Mouse (Mus musculus) liver, embryonic 12.5 days (tissue): ENCODE data around the gene AC109138.7. TPM values are rescaled to one million over a fixed set of nuclear protein-coding genes. Genes with fewer than 3 reads are reported as not detected.

ENCODE experiments used
- ATAC-seq: fragments of 200-750 bp; cut with Nextera tagmentation; 2 replicates; pipeline ENCODE4 v1.8.0; 2017; ENCODE audit warnings: moderate number of reproducible peaks, mild to moderate bottlenecking, moderate library complexity
- H3K27ac ChIP-seq: fragments of 300-500 bp; sonication (generic); 2 replicates; pipeline ENCODE4 v1.5.1; 2016; ENCODE audit warnings: mild to moderate bottlenecking
- H3K27me3 ChIP-seq: fragments of 300-500 bp; sonication (generic); replicated peaks from 2 replicates; pipeline ENCODE4 v1.6.1; 2016; ENCODE audit warnings: mild to moderate bottlenecking, moderate library complexity
- H3K36me3 ChIP-seq: fragments of 300-500 bp; sonication (generic); 2 replicates; pipeline ENCODE4 v1.6.1; 2016; ENCODE audit warnings: mild to moderate bottlenecking, moderate library complexity
- H3K4me1 ChIP-seq: fragments of 300-500 bp; sonication (generic); 2 replicates; pipeline ENCODE4 v1.6.1; 2016
- H3K4me2 ChIP-seq: fragments of 300-500 bp; sonication (generic); 2 replicates; pipeline ENCODE4 v1.6.1; 2016; ENCODE audit warnings: mild to moderate bottlenecking, moderate library complexity
- H3K4me3 ChIP-seq: fragments of 300-500 bp; sonication (generic); 2 replicates; pipeline ENCODE4 v1.5.1; 2016; ENCODE audit warnings: mild to moderate bottlenecking, moderate library complexity
- H3K9ac ChIP-seq: fragments of 300-500 bp; sonication (generic); 2 replicates; pipeline ENCODE4 v1.6.1; 2016; ENCODE audit warnings: mild to moderate bottlenecking, moderate library complexity
- H3K9me3 ChIP-seq: fragments of 300-500 bp; sonication (generic); replicated peaks from 2 replicates; pipeline ENCODE4 v1.6.1; 2016; ENCODE audit warnings: mild to moderate bottlenecking, moderate library complexity
- WGBS: fragments of 180-500 bp; shearing (Covaris S2); methylation state at CpG from one replicate; pipeline ENCODE4 v1.1.7; 2016; ENCODE audit not compliant: insufficient replicate concordance; 5-methylcytosine and 5-hydroxymethylcytosine counted together
- polyA plus RNA-seq: library from polyadenylated mRNA; unstranded; fragments of >200 nt; fragmentation: Nextera tagmentation; extraction: Ambion mirVana; gene quantifications from 2 replicates; pipeline ENCODE4 v1.2.1, GENCODE M21; 2016

Gene AC109138.7
- polyA plus RNA-seq, result not detected in 2 replicates

DNA sequence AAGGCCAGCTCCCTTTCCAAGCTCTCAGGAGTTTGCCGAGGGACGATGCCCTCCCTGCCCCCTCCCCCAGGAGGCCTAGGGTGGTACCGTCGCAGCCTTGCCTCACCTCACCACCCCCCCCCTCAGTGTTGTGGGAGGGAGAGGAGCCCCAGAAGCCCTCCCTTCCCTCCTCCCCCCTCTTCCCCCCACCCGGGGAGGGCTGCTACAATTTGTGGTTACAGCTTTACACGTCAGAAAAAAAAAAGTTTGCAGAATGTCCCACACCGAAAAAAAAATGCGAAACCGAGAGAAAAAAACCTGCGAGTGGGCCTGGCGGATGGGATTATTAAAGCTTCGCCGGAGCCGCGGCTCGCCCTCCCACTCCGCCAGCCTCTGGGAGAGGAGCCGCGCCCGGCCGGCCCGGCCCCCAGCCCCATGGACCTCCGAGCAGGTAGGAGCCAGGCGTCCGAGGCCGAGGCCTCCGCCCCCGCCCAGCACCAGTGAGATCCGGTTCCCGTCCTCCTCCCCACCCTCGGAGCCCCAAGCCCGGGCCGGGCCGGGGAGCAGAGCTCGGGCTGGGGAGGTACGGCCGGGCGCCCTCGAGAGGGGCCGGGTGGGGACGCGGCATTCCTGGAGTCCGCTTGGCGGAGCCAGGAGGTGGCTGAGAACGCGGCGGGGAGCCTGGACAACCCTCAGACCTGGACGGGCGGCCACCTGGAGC, at the start of gene AC109138.7, which contains the start of gene Clcf1:
TSS of gene AC109138.7 (plus strand) at position 287 of the 700 bp plus-strand sequence.
TSS of gene Clcf1 (plus strand) at position 168 of the 700 bp plus-strand sequence.
- 4% methylated on average over 49 of the region's 49 CpGs for WGBS

DNA sequence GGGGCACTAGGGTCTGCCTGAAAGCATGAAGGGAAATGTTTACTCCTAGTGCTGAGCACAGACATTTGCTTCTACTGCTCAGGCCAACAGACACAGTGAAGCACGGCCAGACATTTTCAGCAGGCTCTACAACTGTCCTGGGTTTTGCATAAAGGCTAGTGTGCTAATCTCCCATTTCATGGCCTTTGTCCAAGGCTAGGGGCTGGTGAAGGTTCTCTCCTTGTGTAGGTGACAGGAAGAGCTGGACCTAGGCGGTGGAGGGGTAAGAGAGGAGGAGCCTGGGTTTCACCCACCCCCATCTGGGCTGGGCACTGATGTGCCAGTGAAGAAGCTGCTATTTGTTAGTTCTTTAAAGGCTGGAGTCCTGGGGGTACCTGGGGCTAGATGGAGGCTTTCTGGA, 49.4 kb upstream of the AC109138.7 start:
- 67% methylated on average over 2 of the region's 2 CpGs for WGBS
- H3K27ac ChIP-seq, result peak overlapping the region; percentile 63; the same call in 1 of the 2 replicates
- peaks cover 60% of the 10 kb centered on the region for H3K4me1 ChIP-seq
- no peak overlapping the region for H3K4me3 ChIP-seq
- no peak for ATAC-seq
- H3K4me2 ChIP-seq, result no peak overlapping the region
- 0 out of 2 replicates have a peak overlapping the region, but pooled peaks have one; percentile 32 for H3K9ac ChIP-seq
- no peaks in the 10 kb centered on the region for H3K27me3 ChIP-seq
- H3K36me3 ChIP-seq, result peaks cover 20% of the 10 kb centered on the region
- H3K9me3 ChIP-seq, result no peaks in the 10 kb centered on the region

More for the DNA sequence above, at the start of gene AC109138.7, which contains the start of gene Clcf1:
- Histone ChIP-seq H3K36me3 (no peaks in the 10 kb centered on the region), H3K4me3 (peak within 1 kb of the TSS; percentile 57), H3K9me3 (no peaks in the 10 kb centered on the region), H3K9ac (peak within 1 kb of the TSS; percentile 67), H3K27me3 (peaks cover 97% of the 10 kb centered on the region), H3K4me1 (peaks cover 44% of the 10 kb centered on the region), H3K4me2 (peak within 1 kb of the TSS; percentile 77), H3K27ac (peak within 1 kb of the TSS; percentile 57)
- ATAC-seq, result peak; percentile 16; the same call in 1 of the 2 replicates

GRCm38 (mm10) chr19:4166678-4167476, 47.3 kb upstream of the AC109138.7 start:
- no peak overlapping the region for H3K4me3 ChIP-seq
- peak overlapping the region; percentile 12; the same call in 1 of the 2 replicates for H3K9ac ChIP-seq
- peaks cover 76% of the 10 kb centered on the region for H3K4me1 ChIP-seq
- no peaks in the 10 kb centered on the region for H3K9me3 ChIP-seq
- H3K36me3 ChIP-seq, result peaks cover 2% of the 10 kb centered on the region
- ATAC-seq, result no peak
- H3K4me2 ChIP-seq, result no peak overlapping the region; the same call in 1 of the 2 replicates
- no peaks in the 10 kb centered on the region; the same call in 1 of the 2 replicates for H3K27me3 ChIP-seq
- H3K27ac ChIP-seq, result no peak overlapping the region
- 68% methylated on average over 9 of the region's 9 CpGs for WGBS

- H3K27me3 ChIP-seq, result peaks cover 6% of the 10 kb centered on the region; the same call in 1 of the 2 replicates
- ATAC-seq, result peak; percentile 94
- peaks cover 61% of the 10 kb centered on the region for H3K4me1 ChIP-seq
- no peaks in the 10 kb centered on the region for H3K9me3 ChIP-seq
- peak overlapping the region; percentile 81 for H3K27ac ChIP-seq
- peak overlapping the region; percentile 82 for H3K9ac ChIP-seq
- H3K4me3 ChIP-seq, result peak overlapping the region; percentile 62
- 2% methylated on average over 43 of the region's 43 CpGs for WGBS
- H3K36me3 ChIP-seq, result no peaks in the 10 kb centered on the region
- H3K4me2 ChIP-seq, result peak overlapping the region; percentile 97
Measured at GRCm38 (mm10) chr19:4169378-4169784, 44.8 kb upstream of the AC109138.7 start.

- ATAC-seq, result peak; percentile 41
- H3K4me3 ChIP-seq, result peak overlapping the region; percentile 62
- H3K9ac ChIP-seq, result peak overlapping the region; percentile 82
- WGBS, result 16% methylated on average over 27 of the region's 27 CpGs
- H3K27me3 ChIP-seq, result peaks cover 11% of the 10 kb centered on the region; the same call in 1 of the 2 replicates
- peak overlapping the region; percentile 81 for H3K27ac ChIP-seq
- H3K4me2 ChIP-seq, result peak overlapping the region; percentile 97
- no peaks in the 10 kb centered on the region for H3K36me3 ChIP-seq
- peaks cover 57% of the 10 kb centered on the region for H3K4me1 ChIP-seq
- H3K9me3 ChIP-seq, result no peaks in the 10 kb centered on the region
Measured at GRCm38 (mm10) chr19:4169810-4170209, 44.3 kb upstream of the AC109138.7 start.

GRCm38 (mm10) chr19:4170723-4171392, 43.3 kb upstream of the AC109138.7 start:
- H3K9ac ChIP-seq, result no peak overlapping the region
- no peaks in the 10 kb centered on the region for H3K36me3 ChIP-seq
- peaks cover 11% of the 10 kb centered on the region for H3K27me3 ChIP-seq
- WGBS, result 79% methylated on average over 10 of the region's 10 CpGs
- no peak overlapping the region for H3K4me3 ChIP-seq
- ATAC-seq, result no peak
- no peak overlapping the region for H3K27ac ChIP-seq
- H3K9me3 ChIP-seq, result no peaks in the 10 kb centered on the region
- peaks cover 59% of the 10 kb centered on the region for H3K4me1 ChIP-seq
- no peak overlapping the region for H3K4me2 ChIP-seq

DNA sequence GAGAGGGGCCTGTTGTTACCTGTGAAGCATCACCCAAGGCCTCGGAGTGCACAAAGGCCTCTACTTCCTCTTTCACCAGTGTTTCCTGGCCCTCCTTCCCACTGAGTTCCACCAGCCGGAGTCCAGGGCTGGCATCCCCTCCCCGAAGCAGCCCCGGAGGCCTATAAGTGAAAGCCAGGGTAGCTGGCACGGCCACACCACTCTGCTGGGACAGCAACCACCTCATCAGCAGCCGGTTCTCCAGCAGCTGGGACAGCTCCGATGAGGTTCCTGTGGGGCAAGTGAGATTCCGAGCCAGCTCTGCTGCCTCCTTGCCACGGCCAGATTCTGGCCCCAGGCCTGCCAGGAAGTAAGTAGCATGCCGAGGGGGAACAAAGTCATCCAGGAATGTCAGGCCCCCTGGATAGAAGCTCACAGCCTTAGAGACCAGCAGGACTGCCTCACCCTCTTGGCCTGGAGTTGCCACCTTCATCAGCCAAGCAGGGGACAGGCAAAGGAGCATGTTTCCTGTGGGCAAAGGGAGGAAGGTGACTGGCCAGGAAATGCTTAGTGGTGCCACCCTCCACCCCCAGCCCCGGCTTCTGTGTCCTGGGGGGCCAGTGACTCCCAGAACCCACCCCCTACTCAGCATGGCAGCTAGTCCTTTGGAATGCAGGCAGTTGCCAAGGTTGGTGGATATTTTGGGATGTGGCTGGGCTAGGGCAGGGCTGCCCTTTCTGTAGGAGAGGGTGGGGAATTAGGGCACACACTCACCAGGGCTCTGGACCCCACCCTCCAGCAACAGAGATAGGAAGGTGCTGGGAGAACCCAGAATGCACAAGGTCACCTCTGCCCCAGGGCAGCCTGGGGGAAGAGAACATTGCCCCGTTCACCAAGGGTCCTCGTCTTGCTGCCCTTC, 42.5 kb upstream of the AC109138.7 start:
- Histone ChIP-seq H3K4me3 (no peak overlapping the region), H3K9me3 (no peaks in the 10 kb centered on the region), H3K36me3 (no peaks in the 10 kb centered on the region), H3K27ac (no peak overlapping the region), H3K4me2 (no peak overlapping the region), H3K27me3 (peaks cover 15% of the 10 kb centered on the region), H3K9ac (no peak overlapping the region), H3K4me1 (peaks cover 59% of the 10 kb centered on the region)
- no peak for ATAC-seq
- 56% methylated on average over 13 of the region's 13 CpGs for WGBS

GRCm38 (mm10) chr19:4172925-4173324, 41.2 kb upstream of the AC109138.7 start:
- no peak overlapping the region for H3K9ac ChIP-seq
- H3K9me3 ChIP-seq, result no peaks in the 10 kb centered on the region
- H3K4me3 ChIP-seq, result no peak overlapping the region
- H3K4me1 ChIP-seq, result peaks cover 47% of the 10 kb centered on the region
- H3K36me3 ChIP-seq, result no peaks in the 10 kb centered on the region
- 69% methylated on average over 11 of the region's 11 CpGs for WGBS
- peaks cover 19% of the 10 kb centered on the region for H3K27me3 ChIP-seq
- no peak overlapping the region for H3K4me2 ChIP-seq
- H3K27ac ChIP-seq, result no peak overlapping the region
- ATAC-seq, result no peak

- Histone ChIP-seq H3K27me3 (peaks cover 19% of the 10 kb centered on the region), H3K9ac (no peak within 1 kb of the TSS), H3K4me3 (no peak within 1 kb of the TSS), H3K27ac (no peak within 1 kb of the TSS), H3K4me1 (peaks cover 28% of the 10 kb centered on the region), H3K36me3 (no peaks in the 10 kb centered on the region), H3K9me3 (no peaks in the 10 kb centered on the region), H3K4me2 (peak within 1 kb of the TSS; percentile 31)
- 20% methylated on average over 11 of the region's 11 CpGs for WGBS
- ATAC-seq, result 0 out of 2 replicates have a peak, but pooled peaks have one; percentile 11
Measured at GRCm38 (mm10) chr19:4175368-4175947, 38.7 kb upstream of the AC109138.7 start, which contains the start of gene Carns1. Gene Carns1, minus strand, starts transcription at chr19:4175479.

- Histone ChIP-seq H3K4me3 (no peak overlapping the region), H3K27ac (no peak overlapping the region), H3K9me3 (no peaks in the 10 kb centered on the region), H3K36me3 (no peaks in the 10 kb centered on the region), H3K9ac (no peak overlapping the region), H3K27me3 (peaks cover 8% of the 10 kb centered on the region), H3K4me1 (peaks cover 22% of the 10 kb centered on the region), H3K4me2 (no peak overlapping the region)
- no peak for ATAC-seq
- WGBS, result 64% methylated on average over 7 of the region's 7 CpGs
Measured at GRCm38 (mm10) chr19:4180411-4180810, 33.7 kb upstream of the AC109138.7 start.
